Mouse (Mus musculus): ENCODE measurements around the gene Zfand3.

GRCm38 (mm10) chr17:30242647-30243046 is 238.1 kb downstream of the Zfand3 start:
- no peak for TF ChIP-seq POLR2A (IDR thresholded peaks at IDR 0.05; ENCODE audit: insufficient read depth, low read depth, low read length)
- TF ChIP-seq CTCF (IDR thresholded peaks at IDR 0.05; ENCODE audit: insufficient read depth, low read depth, low read length), result no peak

Data from olfactory bulb, adult 2 months (tissue).